Mouse (Mus musculus) megakaryocyte progenitor cell, adult 5-6 weeks (primary cell): Measurements from ENCODE around the gene Tor4a. TPM values are rescaled to one million over a fixed set of nuclear protein-coding genes. Genes with fewer than 3 reads are reported as not detected.
A peak's percentile ranks its signal among the peaks of the same experiment; 100 is the strongest.

Experiments
- ATAC-seq: replicated peaks from 2 replicates; pipeline ENCODE4 v1.8.0; 2016; ENCODE audit warnings: mild to moderate bottlenecking, moderate TSS enrichment, inconsistent platforms; ENCODE audit not compliant: poor library complexity
- total RNA-seq, 2 experiments: library from RNA; stranded (forward) in 1 of 2; stranded (reverse) in 1 of 2; fragments of 157-497, 149-512 nt in 1 of 2; fragments of 200-1000 nt in 1 of 2; gene quantifications; 2 replicates each; pipeline versions ENCODE4 v1.2.3 to v1.2.4; 2015 to 2017

Gene Tor4a
- total RNA-seq, 2 experiments from 2014 or later = 12.5 to 16.1 TPM

DNA sequence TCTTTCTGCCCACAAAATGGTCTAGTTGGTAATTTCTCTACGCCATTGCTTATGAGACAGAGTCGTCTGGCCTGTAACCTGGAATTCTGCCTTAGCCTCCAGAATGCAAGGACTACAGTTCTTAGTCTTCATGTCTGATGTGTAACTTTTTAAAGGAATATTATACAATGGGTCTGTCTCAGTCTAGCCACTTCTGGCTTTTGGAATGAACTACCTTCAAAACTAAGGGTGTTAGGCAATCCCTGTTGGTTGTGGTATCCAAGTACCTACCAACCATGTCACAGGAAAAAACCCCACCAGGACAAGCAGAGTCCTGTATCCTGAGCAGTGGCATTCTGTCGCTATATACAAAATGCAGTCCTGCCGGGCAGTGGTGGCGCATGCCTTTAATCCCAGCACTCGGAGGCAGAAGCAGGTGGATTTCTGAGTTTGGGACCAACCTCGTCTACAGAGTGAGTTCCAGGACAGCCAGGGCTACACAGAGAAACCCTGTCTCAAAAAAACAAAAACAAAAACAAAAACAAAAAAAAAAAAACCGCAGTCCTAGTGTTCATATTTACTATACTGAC lies 29.2 kb upstream of the Tor4a start:
- ATAC-seq = no peak

DNA sequence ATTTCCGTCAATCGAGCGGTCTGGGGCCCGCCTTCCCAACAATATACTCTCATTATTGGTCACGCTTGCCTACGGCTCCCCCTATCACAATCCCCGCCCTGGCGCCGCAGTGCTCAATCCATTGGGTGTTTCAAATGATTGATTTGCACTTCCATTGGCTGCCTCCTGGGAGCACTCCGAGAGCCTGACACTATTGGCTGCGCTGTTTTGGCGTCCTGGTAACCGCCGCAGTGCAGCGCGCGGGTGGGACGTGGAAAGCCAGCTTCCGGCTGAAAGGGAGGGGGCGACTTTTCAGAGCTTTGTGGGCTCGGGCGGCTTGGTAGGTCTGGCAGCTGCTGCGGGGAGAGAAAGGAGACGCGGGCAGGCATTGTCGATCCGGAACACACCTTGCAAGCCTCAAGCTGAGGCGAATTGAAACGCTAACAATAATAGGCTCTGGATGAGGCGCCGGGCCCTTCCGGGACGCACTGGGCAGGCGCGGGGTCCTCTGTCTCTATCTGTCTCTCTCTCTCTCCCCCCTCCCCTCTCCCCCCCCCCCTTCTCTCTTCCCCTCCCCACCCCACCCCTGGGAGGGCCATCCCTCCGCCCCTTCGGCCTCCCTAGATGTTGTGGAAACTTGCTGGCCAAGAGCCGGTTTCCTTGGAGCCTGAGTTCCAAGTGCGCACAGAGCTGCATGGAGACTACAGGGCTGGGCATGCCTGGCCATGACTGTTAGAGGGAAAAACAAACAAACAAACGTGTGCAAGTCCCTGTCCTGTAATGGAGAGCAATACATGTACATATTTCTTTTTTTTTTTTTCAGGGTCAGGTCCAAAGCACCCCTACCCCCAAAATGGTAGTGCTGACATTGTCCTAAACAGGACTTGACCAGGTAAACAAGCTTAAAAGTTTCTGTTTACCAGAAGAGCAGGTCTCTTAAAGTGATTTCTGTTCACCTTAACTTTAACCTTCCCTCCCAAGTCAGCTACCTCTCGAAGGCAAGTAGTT lies 28.4 kb upstream of the Tor4a start:
- ATAC-seq = peak; percentile 65

DNA sequence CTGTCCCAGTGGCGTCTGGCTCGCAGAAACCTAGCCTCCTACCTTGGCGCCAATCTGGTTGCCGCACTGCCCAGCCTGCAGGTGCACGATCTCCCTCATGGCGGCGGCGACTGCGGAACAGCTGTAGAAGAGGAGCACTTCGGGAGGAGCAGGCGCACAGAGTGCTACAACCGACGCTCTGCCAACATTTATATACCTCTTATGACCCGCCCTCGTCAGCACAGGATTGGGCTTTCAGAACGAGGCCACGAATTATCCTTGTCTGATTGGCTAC lies 27.7 kb upstream of the Tor4a start, which contains the start of gene Tubb4b:
TSS of gene Tubb4b (minus strand) at position 211 of the 274 bp plus-strand sequence.
- ATAC-seq = no peak

DNA sequence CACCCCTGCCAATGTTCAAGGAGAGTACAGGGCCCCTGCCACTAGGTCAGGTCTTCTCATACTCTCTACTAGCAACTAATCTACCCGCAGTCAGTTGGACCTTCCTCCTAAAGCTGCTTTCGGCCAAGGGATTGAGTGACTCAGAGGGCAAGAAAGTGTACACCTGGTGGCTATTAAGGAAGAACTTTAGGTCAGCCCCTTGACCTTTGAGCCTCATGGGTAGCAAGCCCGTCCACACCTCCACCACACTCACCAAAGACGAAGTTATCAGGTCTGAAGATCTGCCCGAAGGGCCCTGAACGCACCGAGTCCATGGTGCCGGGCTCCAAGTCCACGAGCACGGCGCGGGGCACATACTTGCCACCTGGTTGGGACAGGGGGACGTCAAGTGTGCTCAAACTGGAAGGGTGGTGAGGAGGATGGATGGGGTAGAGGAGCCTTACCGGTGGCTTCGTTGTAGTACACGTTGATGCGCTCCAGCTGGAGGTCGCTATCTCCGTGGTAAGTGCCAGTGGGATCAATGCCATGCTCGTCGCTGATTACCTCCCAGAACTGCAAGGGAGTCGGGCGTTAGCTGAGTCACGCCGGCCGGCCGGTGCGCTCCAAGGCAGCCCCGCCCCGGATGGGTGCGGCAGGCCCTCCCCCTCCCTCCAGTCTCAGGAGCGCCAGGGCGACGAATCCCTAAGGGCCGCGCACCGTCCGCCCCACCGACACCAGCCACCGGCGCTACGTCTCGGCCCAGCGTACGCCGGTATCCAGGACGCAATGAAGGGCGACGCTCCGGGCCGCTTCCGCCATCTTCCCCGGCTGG lies 27.2 kb upstream of the Tor4a start:
- ATAC-seq = peak; percentile 51

DNA sequence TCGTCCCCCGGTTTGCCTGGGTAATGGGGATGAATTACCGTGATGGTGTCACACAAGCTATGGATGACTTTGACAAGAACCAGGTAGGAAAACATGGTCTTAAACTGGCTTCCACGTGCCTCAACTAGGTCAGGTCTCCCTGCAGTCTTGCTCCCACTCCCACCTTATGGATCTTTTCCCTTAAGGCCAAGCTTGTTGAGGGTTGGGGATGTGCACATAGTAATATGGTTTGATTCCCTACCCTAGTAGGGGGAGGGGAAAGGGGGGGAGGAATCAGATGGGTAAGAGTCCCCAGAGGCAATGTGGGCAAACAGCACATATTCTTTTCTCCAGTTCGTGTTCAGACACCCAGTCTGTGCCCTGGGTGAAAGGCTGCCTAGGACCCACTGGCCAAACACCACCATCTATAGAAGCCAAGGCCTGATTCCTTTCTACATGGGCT lies 24.7 kb upstream of the Tor4a start:
- ATAC-seq = no peak

DNA sequence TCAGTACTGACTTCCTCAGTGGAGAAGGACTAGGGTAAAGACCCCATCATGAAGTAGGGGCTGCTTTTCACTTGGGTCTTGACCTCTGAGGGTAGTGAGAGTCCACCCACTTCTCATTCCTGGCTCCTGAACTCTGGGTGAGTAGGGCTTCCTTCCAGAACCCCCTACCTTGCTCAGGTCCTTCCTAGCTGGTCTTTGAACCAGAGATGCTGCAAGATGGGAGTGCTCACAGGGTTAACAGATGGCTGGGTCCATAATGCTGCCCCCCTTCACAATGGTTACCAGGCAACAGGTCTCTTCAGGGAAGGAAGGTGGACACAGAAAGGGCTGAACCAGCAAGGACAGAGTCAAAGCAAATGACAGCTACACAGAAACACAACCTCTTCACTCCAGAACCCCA lies 21.8 kb upstream of the Tor4a start, which contains the start of gene Fam166a:
TSS of gene Fam166a (plus strand) at position 301 of the 400 bp plus-strand sequence.
- no peak for ATAC-seq

DNA sequence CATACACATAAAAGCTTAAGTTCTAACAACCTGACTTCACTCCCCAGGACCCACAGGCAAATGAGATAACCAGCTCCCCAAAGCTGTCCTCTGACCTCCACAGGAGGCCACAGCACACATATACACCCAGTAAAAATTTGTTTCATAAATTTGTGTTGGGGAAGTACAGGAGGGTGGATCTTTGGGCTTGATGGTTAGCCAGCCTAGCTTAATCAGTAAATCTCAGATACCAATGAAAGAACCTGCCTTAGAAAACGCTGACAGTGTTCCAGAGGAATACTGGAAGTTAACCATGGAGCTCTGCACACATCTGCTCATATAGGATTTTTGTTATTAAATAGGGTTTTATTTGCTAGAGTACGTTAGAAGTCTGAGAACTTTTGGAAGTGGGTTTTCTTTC lies 21.0 kb upstream of the Tor4a start:
- no peak for ATAC-seq

DNA sequence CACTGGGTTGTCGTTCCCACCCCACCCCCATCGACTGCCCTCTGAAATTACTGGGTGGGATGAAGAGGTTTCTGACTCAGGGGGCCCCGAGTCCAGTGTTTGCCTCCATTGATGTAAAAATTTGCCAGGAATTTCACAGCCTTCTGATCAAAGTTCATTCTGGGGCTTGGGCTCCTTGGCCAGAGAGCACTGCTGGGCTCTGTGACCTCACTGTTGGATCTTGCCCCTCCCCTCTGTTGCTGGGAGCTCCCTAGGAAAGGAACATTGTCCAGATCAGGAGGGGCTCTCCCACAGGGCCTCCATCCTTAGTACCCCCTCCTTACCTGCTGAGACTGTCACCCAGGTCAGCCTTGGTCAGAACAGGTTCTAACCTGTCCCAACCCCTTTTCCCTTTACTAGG lies 17.8 kb upstream of the Tor4a start, which contains the start of gene Stpg3:
TSS of gene Stpg3 (minus strand) at position 194 of the 400 bp plus-strand sequence.
- ATAC-seq = no peak

DNA sequence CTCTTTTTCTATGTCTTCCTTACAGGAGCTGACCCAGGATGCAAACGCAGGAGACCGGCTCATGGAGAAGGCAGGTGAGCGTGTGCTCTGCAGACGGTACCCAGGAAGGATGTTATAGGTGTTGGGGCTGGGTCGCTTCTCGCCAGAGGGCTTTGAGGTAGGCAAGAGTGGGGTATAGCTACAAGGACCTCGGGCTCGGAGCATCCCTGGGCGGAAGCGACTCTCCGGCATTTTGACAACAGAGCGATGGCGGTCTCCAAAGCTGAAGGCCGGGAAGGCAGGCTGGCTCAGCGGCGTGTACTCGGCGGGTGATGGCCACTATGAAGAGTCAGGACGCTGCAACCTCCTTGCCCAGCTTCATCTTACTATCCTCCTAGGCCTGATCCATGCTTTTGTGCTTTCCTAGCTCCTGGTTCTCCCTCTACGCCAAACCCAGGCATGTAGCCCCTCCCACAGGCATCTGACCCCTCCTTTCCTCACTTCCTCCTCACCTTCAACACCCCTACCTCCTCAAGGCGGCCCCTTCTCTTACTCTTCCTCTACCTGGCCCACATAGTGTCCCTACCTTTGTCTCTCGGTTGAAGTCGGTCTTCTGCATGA lies 16.7 kb upstream of the Tor4a start:
- ATAC-seq = no peak

DNA sequence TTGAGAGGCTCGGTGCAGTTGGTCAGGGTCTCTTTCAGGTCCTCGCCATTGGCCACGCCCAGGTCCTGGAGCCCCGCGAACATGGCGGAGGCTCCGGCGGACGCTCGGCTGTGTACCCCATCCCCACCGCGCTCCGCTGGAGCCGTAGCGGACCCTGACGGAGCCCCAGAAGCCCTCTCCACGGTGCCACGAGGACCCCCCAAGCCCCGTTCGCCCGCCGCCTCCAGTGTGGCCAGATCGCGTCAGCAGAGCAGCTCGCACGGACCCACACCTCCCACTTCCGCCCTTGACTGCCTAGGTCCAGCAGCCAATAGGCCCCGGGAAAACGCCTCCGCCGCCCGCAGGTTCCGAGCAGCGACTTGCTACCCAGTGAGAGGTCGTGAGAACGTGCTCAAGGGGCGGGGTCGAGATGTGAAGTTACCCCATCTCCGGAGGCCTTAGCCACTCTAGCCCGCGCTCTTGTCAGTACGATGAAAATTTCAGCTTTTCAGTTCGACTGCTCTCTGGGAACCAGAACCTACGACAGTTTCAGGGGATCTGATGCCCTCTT lies 14.5 kb upstream of the Tor4a start, which contains the start of gene Nelfb:
TSS of gene Nelfb (minus strand) at position 369 of the 550 bp plus-strand sequence.
- peak; percentile 98 for ATAC-seq

DNA sequence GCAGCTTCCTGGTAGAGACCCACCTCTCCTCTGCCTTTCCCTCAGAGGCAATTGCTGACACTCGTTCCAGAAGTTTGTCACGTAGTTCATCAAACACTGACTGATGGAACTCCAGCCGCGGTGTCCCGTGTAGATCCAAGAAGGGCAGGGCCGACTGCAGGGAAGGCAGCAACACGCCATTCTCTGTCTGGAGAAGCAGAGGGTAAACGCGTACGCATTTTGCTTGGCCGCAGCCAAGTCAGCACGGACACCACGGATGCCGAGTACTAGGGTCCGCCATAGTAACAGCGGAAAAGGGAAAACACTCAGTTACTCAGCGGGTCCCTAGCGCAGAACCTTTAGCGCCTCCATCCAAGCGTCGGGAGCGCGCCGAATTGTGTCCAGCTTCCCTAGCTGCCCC lies 14.0 kb upstream of the Tor4a start:
- ATAC-seq = peak; percentile 10; the same call in 1 of the 2 replicates

DNA sequence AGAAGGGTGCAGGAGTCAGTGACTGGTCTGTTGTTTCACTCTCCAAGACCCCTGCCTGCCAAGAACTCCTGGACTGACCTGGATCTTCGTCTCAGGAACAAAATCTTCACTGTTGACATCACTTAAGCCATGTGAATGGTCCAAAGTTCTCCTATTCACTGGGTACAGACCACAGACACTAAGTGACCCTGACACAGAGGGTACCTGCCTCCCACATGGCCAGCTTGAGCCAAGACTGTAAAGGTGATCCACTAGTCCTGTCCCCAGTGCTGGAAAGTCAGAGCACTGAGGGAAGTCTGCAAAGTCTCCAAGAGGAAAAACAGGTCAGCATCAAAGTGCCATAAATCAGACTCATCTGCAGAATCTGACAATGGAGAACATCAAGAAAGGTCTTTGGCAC lies 10.9 kb upstream of the Tor4a start:
- ATAC-seq = no peak

DNA sequence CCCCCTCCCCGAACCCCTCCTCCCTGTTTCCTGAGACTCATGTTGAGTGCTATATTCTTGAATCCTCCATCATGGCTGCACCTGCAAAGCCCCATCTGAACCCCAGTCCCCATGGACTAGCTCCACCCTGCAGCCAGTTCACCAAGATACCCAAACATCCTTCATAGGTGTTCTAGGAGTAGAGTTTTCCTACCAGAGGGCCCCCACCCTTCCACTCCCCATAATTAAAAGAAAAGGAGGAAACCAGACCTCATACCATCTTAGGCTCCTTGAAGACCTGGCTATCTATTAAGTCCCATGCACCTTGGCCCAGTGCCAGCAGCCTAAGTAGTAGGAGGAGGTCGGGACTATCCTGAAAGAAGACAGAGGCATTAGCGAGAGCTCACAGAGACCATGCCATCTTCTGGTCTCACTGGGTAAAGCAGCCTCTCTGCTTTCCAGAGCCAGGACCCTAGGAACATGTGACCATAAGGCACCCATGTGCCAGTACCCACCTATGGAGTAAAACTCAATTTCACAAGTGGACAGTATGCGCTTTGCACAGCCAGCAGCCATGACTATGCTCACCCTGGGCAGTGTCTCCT lies 7.0 kb upstream of the Tor4a start:
- ATAC-seq = peak; percentile 96

DNA sequence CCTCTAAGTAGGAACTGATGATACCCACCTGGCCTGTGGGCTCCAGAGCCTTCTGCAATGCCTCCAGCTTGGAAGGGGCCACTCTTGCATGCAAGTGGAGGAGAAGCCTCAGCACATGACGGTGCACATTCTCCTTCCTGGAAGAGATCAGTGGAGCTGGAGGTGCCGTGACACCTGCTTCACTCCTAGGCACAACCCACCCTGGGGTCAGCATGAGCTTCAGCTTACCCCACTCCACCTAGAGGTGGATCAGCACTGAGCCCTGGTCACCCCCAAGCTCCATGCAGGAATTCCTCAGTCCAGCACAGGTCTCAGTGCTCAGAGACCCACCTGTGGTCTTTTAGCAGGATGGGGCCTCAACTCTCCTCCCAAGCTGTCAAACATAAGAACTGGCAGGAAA lies 3.9 kb upstream of the Tor4a start:
- ATAC-seq = no peak

DNA sequence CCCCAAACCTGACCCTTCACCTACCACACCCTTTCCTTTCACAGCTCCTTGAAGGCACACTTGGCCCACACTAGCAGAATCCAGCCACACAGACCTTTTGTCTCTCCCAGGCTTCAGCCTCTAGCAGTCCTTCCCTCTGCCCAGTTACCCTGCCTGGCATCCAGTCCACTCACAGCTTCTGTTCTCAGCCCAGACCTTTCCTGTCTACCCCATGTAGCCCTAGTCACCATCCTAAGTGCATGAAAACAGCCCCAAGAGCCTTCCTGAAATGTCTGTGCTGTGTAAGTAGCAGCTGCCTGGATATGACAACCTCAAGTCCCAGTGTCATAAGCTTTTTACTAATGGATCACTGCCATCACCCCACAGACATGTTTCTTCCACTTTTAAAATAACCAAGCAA lies 1.3 kb upstream of the Tor4a start:
- no peak for ATAC-seq

DNA sequence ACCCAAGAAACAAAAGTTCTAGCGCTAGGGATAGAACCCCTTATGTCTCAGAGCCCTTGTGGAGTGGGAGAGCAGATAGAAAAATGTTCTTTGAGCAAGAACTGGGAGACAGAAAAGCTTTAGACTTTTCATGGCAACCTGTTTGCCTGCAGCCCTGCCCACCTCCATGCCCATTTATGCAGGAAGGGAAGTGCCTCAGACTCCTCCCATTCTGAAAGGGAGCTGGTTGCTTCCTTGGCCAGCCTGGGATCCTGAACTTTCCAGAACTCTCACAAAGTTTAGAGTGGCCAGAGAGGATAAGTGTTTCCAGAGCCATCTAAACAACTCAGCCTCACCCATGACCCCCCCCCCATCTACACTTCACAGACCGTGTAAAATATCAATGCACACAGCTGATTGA lies 505 bp upstream of the Tor4a start:
- ATAC-seq = no peak

DNA sequence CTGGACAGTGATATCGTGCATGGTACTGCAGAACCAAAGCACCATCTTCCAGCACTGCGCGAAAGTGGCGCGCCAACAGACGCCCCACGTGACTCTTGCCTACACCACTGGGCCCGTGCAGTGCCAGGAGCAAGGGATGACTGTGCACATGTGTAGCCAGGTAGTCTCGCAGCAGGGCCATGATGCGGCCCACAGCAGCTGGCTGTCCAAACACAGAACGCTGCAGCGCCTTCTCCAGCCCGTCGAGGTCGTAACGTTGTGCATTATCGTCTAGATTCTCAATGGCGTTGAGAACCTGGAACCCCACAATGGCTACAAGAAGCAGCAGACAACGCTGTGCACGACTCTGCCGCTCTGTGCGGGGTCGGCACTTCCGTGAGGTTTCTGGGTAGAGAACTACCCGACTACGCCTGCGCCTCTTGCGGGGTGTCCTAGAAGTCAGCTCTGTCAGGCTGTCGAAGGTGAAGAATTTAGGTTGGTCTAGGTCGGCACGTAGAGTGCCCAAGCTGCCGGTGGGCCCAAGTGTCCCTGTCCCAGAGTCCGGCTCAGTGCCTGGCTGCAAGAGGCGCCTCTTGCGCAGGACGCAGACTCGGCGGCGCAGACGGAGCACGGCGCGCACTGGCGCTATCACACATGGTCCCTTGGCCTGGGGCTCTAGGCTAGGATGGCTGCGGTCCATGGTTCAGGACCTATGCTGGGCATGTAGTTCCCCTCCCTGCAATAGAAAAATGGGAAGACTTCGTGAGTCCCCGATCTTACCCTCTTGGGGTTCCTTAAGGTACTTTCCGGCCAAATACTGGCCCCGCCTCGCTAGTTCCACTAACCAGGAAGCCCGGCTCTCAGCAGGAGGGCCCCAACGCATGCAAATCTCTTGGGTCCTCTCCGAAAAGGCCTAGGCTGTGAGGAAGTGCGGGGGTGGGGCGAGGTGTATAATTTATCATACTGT lies 1.2 kb downstream of the Tor4a start:
- ATAC-seq = peak; percentile 26

DNA sequence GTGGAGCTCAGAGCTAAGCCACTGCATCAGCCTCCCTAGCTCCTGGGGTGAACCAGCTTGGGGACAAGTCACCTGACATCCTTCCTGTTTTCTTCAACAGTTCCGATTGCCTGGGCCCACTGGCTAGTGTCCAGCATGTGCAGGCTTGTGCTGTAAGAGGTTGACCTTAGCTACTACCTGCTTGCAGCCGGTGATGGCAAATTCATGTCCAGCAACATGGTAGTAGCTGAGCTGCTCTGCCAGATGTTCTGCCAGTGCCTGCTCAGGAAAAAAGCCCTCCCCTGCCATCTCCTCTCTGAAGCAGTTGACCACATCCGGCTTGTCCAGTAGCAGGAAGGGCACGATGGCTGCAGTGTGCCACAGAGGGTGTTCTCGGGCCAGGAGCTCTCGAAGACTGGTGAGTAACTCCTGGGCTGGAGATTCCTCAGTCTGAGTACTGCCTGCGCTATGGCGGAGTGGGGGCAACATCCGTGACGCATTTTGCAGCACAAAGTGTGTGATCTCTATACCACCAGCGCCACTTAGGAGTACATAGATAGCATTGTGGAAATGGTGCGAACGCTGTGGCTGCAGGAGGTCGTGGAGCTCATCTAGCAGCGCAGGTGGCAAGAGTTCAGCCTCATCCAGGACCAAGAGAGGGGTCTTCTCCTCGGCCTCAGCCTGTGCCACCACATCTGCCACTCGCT lies 2.1 kb downstream of the Tor4a start:
- no peak for ATAC-seq
